Mouse (Mus musculus) neutrophil, adult 83 days (primary cell): ENCODE results near the gene Trex1. TPM values are rescaled to one million over a fixed set of nuclear protein-coding genes. Genes with fewer than 3 reads are reported as not detected.

Source experiments
- total RNA-seq, 2 experiments: library from RNA; stranded (reverse); gene quantifications; one replicate each; pipeline ENCODE4 v1.2.4; 2023

Gene Trex1
- 10 to 100 TPM; 47.7 to 51.9 TPM for total RNA-seq

GRCm38 (mm10) chr9:109059136-109059903 is at the start of gene Trex1:
Trex1 (minus strand) TSS chr9:109059734.

GRCm38 (mm10) chr9:109095137-109095982 is 35.8 kb upstream of the Trex1 start, which contains the start of gene Plxnb1:
Plxnb1 (plus strand) TSS chr9:109095389.

GRCm38 (mm10) chr9:109082124-109082800 is 22.7 kb upstream of the Trex1 start, which contains the start of the genes Ccdc51 and Tma7:
Ccdc51 (plus strand) TSS chr9:109082493.
Tma7 (minus strand) TSS chr9:109082587.

GRCm38 (mm10) chr9:109073661-109074573 is 14.4 kb upstream of the Trex1 start, which contains the start of gene Atrip:
Atrip (minus strand) TSS chr9:109074124.

GRCm38 (mm10) chr9:109038086-109038895 is 21.2 kb downstream of the Trex1 start, which contains the start of gene Shisa5:
Shisa5 (plus strand) TSS chr9:109038565.

Other genes starting within 250 kb of the Trex1 start
- gene Celsr3, start 233.4 kb downstream of the Trex1 start, total RNA-seq = 10 to 100 TPM; 38.5 to 52.8 TPM
- 10 to 100 TPM in 1 of 2 experiments, 1 to 10 TPM in 1; 9.6 to 14.2 TPM for gene Slc26a6, start 206.5 kb downstream of the Trex1 start, total RNA-seq
- not detected for gene Tmem89, start 145.1 kb downstream of the Trex1 start, total RNA-seq
- gene Uqcrc1, start 123.1 kb downstream of the Trex1 start, total RNA-seq = 100 to 1,000 TPM; 143 to 152 TPM
- 1 to 10 TPM; 2.2 to 2.6 TPM for gene Col7a1, start 106.1 kb downstream of the Trex1 start, total RNA-seq
- not detected for gene Ucn2, start 73.7 kb downstream of the Trex1 start, total RNA-seq
- 100 to 1,000 TPM; 152 to 163 TPM for gene Pfkfb4, start 68.0 kb downstream of the Trex1 start, total RNA-seq
- gene Shisa5, start 21.2 kb downstream of the Trex1 start, total RNA-seq = 100 to 1,000 TPM; 192 to 213 TPM
- 10 to 100 TPM; 10.4 to 10.5 TPM for gene Atrip, start 14.4 kb upstream of the Trex1 start, total RNA-seq
- gene Ccdc51, start 22.8 kb upstream of the Trex1 start, total RNA-seq = 1 to 10 TPM; 5.2 to 8.0 TPM
- gene Tma7, start 22.9 kb upstream of the Trex1 start, total RNA-seq = 100 to 1,000 TPM; 243 to 254 TPM
- gene Plxnb1, start 35.7 kb upstream of the Trex1 start, total RNA-seq = under 1 TPM; 0.11 to 0.68 TPM
- not detected for gene Fbxw21, start 102.3 kb upstream of the Trex1 start, total RNA-seq
- gene Fbxw13, start 136.2 kb upstream of the Trex1 start, total RNA-seq = not detected
- gene Fbxw20, start 175.0 kb upstream of the Trex1 start, total RNA-seq = not detected
- not detected for gene Fbxw14, start 227.9 kb upstream of the Trex1 start, total RNA-seq